Mouse (Mus musculus): ENCODE measurements around the gene Ccdc187. TPM values are rescaled to one million over a fixed set of nuclear protein-coding genes. Genes with fewer than 3 reads are reported as not detected.

Gene Ccdc187
- polyA plus RNA-seq, 1 experiment from 2014 or later = 0.21 TPM

GRCm38 (mm10) chr2:26300161-26300807, 5.9 kb upstream of the Ccdc187 start:
- no peak for TF ChIP-seq CTCF (IDR thresholded peaks at IDR 0.05; ENCODE audit: low read depth)
- no peak for TF ChIP-seq EP300 (optimal IDR thresholded peaks at IDR 0.05)
- H3K36me3 ChIP-seq (ENCODE audit: control insufficient read depth, insufficient read depth, low read length) = no peaks in the 10 kb centered on the region
- H3K4me2 ChIP-seq (replicated peaks; ENCODE audit: low read depth) = no peak overlapping the region
- WGBS = 41% methylated on average over 5 of the region's 5 CpGs
- no peaks in the 10 kb centered on the region for H3K27me3 ChIP-seq (ENCODE audit: control insufficient read depth, insufficient read depth, low read length)
- peak overlapping the region; percentile 14; the same call in 1 of the 2 replicates for H3K9ac ChIP-seq (ENCODE audit: low read length)
- no peaks in the 10 kb centered on the region for H3K9me3 ChIP-seq (ENCODE audit: control insufficient read depth, low read length)
- DNase-seq (ENCODE audit: low spot score) = peak; percentile 70
- peak; percentile 41 for ATAC-seq (ENCODE audit: low FRiP score, low TSS enrichment)
- peak overlapping the region; percentile 59 for H3K27ac ChIP-seq (replicated peaks)
- H3K4me1 ChIP-seq (replicated peaks; ENCODE audit: control insufficient read depth, insufficient read depth) = no peaks in the 10 kb centered on the region
- H3K4me3 ChIP-seq (ENCODE audit: low read depth, low read length) = no peak overlapping the region

GRCm38 (mm10) chr2:26299336-26299735, 5.0 kb upstream of the Ccdc187 start:
- H3K9ac ChIP-seq (ENCODE audit: low read length) = 0 out of 2 replicates have a peak overlapping the region, but pooled peaks have one; percentile 23
- H3K27ac ChIP-seq (replicated peaks) = peak overlapping the region; percentile 67

GRCm38 (mm10) chr2:26298856-26299230, 4.5 kb upstream of the Ccdc187 start:
- DNase-seq (ENCODE audit: low spot score) = no peak
- no peak overlapping the region for H3K4me3 ChIP-seq (ENCODE audit: low read depth, low read length)
- H3K9me3 ChIP-seq (ENCODE audit: control insufficient read depth, low read length) = no peaks in the 10 kb centered on the region
- H3K27me3 ChIP-seq (ENCODE audit: control insufficient read depth, insufficient read depth, low read length) = no peaks in the 10 kb centered on the region
- no peak for ATAC-seq (ENCODE audit: low FRiP score, low TSS enrichment)
- H3K9ac ChIP-seq (ENCODE audit: low read length) = no peak overlapping the region
- TF ChIP-seq EP300 (optimal IDR thresholded peaks at IDR 0.05) (no peak), CTCF (IDR thresholded peaks at IDR 0.05; ENCODE audit: low read depth) (no peak)
- WGBS = 19% methylated on average over 4 of the region's 4 CpGs
- H3K4me2 ChIP-seq (replicated peaks; ENCODE audit: low read depth) = 0 out of 2 replicates have a peak overlapping the region, but pooled peaks have one; percentile 20
- no peaks in the 10 kb centered on the region for H3K4me1 ChIP-seq (replicated peaks; ENCODE audit: control insufficient read depth, insufficient read depth)
- H3K36me3 ChIP-seq (ENCODE audit: control insufficient read depth, insufficient read depth, low read length) = no peaks in the 10 kb centered on the region
- H3K27ac ChIP-seq (replicated peaks) = peak overlapping the region; percentile 67

More at GRCm38 (mm10) chr2:26299336-26299735, 5.0 kb upstream of the Ccdc187 start:
- ATAC-seq (ENCODE audit: low FRiP score, low TSS enrichment) (no peak), DNase-seq (ENCODE audit: low spot score) (no peak)
- H3K4me1 ChIP-seq (replicated peaks; ENCODE audit: control insufficient read depth, insufficient read depth) = no peaks in the 10 kb centered on the region
- H3K4me3 ChIP-seq (ENCODE audit: low read depth, low read length) = no peak overlapping the region
- TF ChIP-seq EP300 (optimal IDR thresholded peaks at IDR 0.05) (no peak), CTCF (IDR thresholded peaks at IDR 0.05; ENCODE audit: low read depth) (no peak)
- H3K27me3 ChIP-seq (ENCODE audit: control insufficient read depth, insufficient read depth, low read length) = no peaks in the 10 kb centered on the region
- no peaks in the 10 kb centered on the region for H3K36me3 ChIP-seq (ENCODE audit: control insufficient read depth, insufficient read depth, low read length)
- 0 out of 2 replicates have a peak overlapping the region, but pooled peaks have one; percentile 20 for H3K4me2 ChIP-seq (replicated peaks; ENCODE audit: low read depth)
- H3K9me3 ChIP-seq (ENCODE audit: control insufficient read depth, low read length) = no peaks in the 10 kb centered on the region
- 49% methylated on average over 7 of the region's 7 CpGs for WGBS

GRCm38 (mm10) chr2:26298208-26298855, 4.0 kb upstream of the Ccdc187 start:
- Histone ChIP-seq H3K4me3 (ENCODE audit: low read depth, low read length) (no peak overlapping the region), H3K36me3 (ENCODE audit: control insufficient read depth, insufficient read depth, low read length) (no peaks in the 10 kb centered on the region), H3K27me3 (ENCODE audit: control insufficient read depth, insufficient read depth, low read length) (no peaks in the 10 kb centered on the region), H3K27ac (replicated peaks) (peak overlapping the region; percentile 67), H3K9me3 (ENCODE audit: control insufficient read depth, low read length) (no peaks in the 10 kb centered on the region), H3K4me2 (replicated peaks; ENCODE audit: low read depth) (0 out of 2 replicates have a peak overlapping the region, but pooled peaks have one; percentile 5), H3K9ac (ENCODE audit: low read length) (0 out of 2 replicates have a peak overlapping the region, but pooled peaks have one; percentile 18), H3K4me1 (replicated peaks; ENCODE audit: control insufficient read depth, insufficient read depth) (no peaks in the 10 kb centered on the region)
- TF ChIP-seq EP300 (optimal IDR thresholded peaks at IDR 0.05) = no peak
- TF ChIP-seq CTCF (IDR thresholded peaks at IDR 0.05; ENCODE audit: low read depth) = peak; percentile 51
- 3% methylated on average over 10 of the region's 10 CpGs for WGBS
- peak; percentile 88 for DNase-seq (ENCODE audit: low spot score)
- ATAC-seq (ENCODE audit: low FRiP score, low TSS enrichment) = peak; percentile 90

- H3K4me2 ChIP-seq (replicated peaks; ENCODE audit: low read depth) = no peak overlapping the region
- TF ChIP-seq CTCF (IDR thresholded peaks at IDR 0.05; ENCODE audit: low read depth) (no peak), EP300 (optimal IDR thresholded peaks at IDR 0.05) (no peak)
- H3K27ac ChIP-seq (replicated peaks) = peak overlapping the region; percentile 69
- no peaks in the 10 kb centered on the region for H3K9me3 ChIP-seq (ENCODE audit: control insufficient read depth, low read length)
- no peak overlapping the region for H3K9ac ChIP-seq (ENCODE audit: low read length)
- ATAC-seq (ENCODE audit: low FRiP score, low TSS enrichment) = no peak
- no peak for DNase-seq (ENCODE audit: low spot score)
- no peaks in the 10 kb centered on the region for H3K4me1 ChIP-seq (replicated peaks; ENCODE audit: control insufficient read depth, insufficient read depth)
- H3K27me3 ChIP-seq (ENCODE audit: control insufficient read depth, insufficient read depth, low read length) = no peaks in the 10 kb centered on the region
- no peak overlapping the region for H3K4me3 ChIP-seq (ENCODE audit: low read depth, low read length)
- no peaks in the 10 kb centered on the region for H3K36me3 ChIP-seq (ENCODE audit: control insufficient read depth, insufficient read depth, low read length)
- WGBS = 24% methylated on average over 6 of the region's 6 CpGs
These were observed 2.3 kb upstream of the Ccdc187 start for GRCm38 (mm10) chr2:26296606-26297195.

Measured in stomach, postnatal 0 days (tissue).